Mouse (Mus musculus) C2C12 (cell line): ENCODE results near the gene Gnl1. TPM values are rescaled to one million over a fixed set of nuclear protein-coding genes. Genes with fewer than 3 reads are reported as not detected.
"Not testable (repeated sequence)": the region's sequence is repeated elsewhere in the genome, so short reads cannot be mapped to it uniquely, and the experiment has no call there.

Source experiments
- H3K27me3 ChIP-seq: one replicate; pipeline ENCODE4 v1.6.1; 2011; ENCODE audit not compliant: control insufficient read depth, insufficient read depth, insufficient read length
- H3K36me3 ChIP-seq: one replicate; pipeline ENCODE4 v1.6.1; 2011; ENCODE audit not compliant: control insufficient read depth, insufficient read depth
- H3K4me3 ChIP-seq: one replicate; pipeline ENCODE4 v1.5.1; 2011; ENCODE audit warnings: mild to moderate bottlenecking, control low read depth; ENCODE audit not compliant: poor library complexity, insufficient read depth, severe bottlenecking
- H3K79me2 ChIP-seq: one replicate; pipeline ENCODE4 v1.6.1; 2011; ENCODE audit not compliant: control insufficient read depth, insufficient read depth
- H3K79me3 ChIP-seq: one replicate; pipeline ENCODE4 v1.6.1; 2011; ENCODE audit warnings: low read depth, control low read depth
- H3ac ChIP-seq: one replicate; pipeline ENCODE3; 2011; ENCODE audit warnings: low read depth; ENCODE audit not compliant: control insufficient read depth, insufficient read length
- microRNA-seq: library from miRNA; unstranded; fragments of <30 nt; microRNA quantifications from one replicate; pipeline ENCODE4, GENCODE M21; 2019; ENCODE audit warnings: borderline microRNAs expressed
- polyA plus RNA-seq: library from polyadenylated mRNA; unstranded; fragments of >200 nt; fragmentation: generic; extraction: Trizol; gene quantifications from one replicate; pipeline ENCODE4 v1.2.1, GENCODE M21; 2012; ENCODE audit warnings: missing spikeins

Gnl1 gene
- polyA plus RNA-seq, 1 experiment = 71.7 TPM

- peaks cover 28% of the 10 kb centered on the region for H3K79me2 ChIP-seq
Observed at GRCm38 (mm10) chr17:36036126-36036525, 56.5 kb downstream of the Gnl1 start.

More at GRCm38 (mm10) chr17:36036126-36036525, 56.5 kb downstream of the Gnl1 start:
- H3K4me3 ChIP-seq, H3K27me3 ChIP-seq, H3K36me3 ChIP-seq, H3ac ChIP-seq: not testable (repeated sequence)
- H3K79me3 ChIP-seq = peaks cover 11% of the 10 kb centered on the region

Small RNA genes within 50 kb of the gene (microRNA-seq; reads per million reads assigned to microRNA genes)
- 72.7 reads per million, percentile 72 among the genes with 10 or more reads in this experiment for gene Mir877

Other genes with a start within 250 kb of the Gnl1 start
- 55.2 TPM for gene Ier3, start 158.2 kb upstream of the Gnl1 start, polyA plus RNA-seq
- gene Flot1, start 156.6 kb upstream of the Gnl1 start, polyA plus RNA-seq = 57.2 TPM
- gene Tubb5, start 141.5 kb upstream of the Gnl1 start, polyA plus RNA-seq = 1,881 TPM
- gene Mdc1, start 138.3 kb upstream of the Gnl1 start, polyA plus RNA-seq = 16.6 TPM
- gene Nrm, start 118.5 kb upstream of the Gnl1 start, polyA plus RNA-seq = 25.5 TPM
- gene Ppp1r18, start 114.3 kb upstream of the Gnl1 start, polyA plus RNA-seq = 84.2 TPM
- 42.4 TPM for gene Dhx16, start 100.0 kb upstream of the Gnl1 start, polyA plus RNA-seq
- 36.0 TPM for gene 2310061I04Rik, start 82.4 kb upstream of the Gnl1 start, polyA plus RNA-seq
- 13.1 TPM for gene Atat1, start 69.8 kb upstream of the Gnl1 start, polyA plus RNA-seq
- gene Mrps18b, start 63.5 kb upstream of the Gnl1 start, polyA plus RNA-seq = 153 TPM
- gene Ppp1r10, start 63.4 kb upstream of the Gnl1 start, polyA plus RNA-seq = 33.1 TPM
- gene Abcf1, start 10.1 kb upstream of the Gnl1 start, polyA plus RNA-seq = 82.6 TPM
- gene Prr3, start 385 bp downstream of the Gnl1 start, polyA plus RNA-seq = 13.7 TPM
- 0.16 TPM for gene H2-T24, start 40.7 kb downstream of the Gnl1 start, polyA plus RNA-seq
- 7.0 TPM for gene H2-T23, start 53.0 kb downstream of the Gnl1 start, polyA plus RNA-seq
- 21.7 TPM for gene H2-T22, start 62.9 kb downstream of the Gnl1 start, polyA plus RNA-seq
- not detected for gene Gm6034, start 63.1 kb downstream of the Gnl1 start, polyA plus RNA-seq
- 0.18 TPM for gene Gm11127, start 78.5 kb downstream of the Gnl1 start, polyA plus RNA-seq
- gene Gm19684, start 141.8 kb downstream of the Gnl1 start, polyA plus RNA-seq = not detected
- not detected for gene Gm7030, start 149.6 kb downstream of the Gnl1 start, polyA plus RNA-seq
- not detected for gene Gm8909, start 188.7 kb downstream of the Gnl1 start, polyA plus RNA-seq
- not detected for gene H2-T3, start 210.4 kb downstream of the Gnl1 start, polyA plus RNA-seq